In the genomic region with DNA sequence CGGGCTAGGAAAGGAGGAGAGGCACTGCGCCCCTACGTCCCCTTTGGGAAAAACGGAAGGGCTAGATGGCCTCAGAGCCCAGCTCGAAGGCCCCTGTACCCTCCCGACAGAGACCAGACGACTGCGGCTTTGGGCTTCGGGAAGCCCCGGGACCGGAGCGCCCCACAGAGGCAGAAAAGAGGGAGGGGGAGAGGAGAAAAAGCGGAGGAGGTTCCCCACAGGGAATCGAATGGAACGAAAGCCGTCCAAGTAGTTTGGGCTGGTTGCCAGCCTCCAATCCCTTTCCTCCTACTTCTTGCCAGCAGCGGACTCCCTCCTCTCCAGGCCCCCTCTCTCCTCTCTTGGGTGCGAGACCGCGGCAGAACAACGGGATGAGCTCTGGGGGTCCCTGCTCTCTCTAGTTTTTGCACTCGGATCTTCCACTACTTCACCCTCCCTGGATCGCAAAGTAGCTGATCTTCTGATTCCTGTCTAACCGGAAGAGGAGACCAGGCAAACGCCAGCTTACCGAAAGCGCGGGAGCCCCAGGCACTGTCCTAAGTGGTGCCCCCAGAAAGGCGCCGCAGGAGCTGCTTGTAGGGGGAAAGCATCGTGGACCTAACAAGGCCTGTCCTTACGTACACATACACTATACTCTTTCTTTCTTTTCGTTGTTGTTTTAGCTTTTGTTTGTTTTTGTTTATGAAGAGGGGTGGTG, we compare ENCODE assay signal across 10 mouse cellular contexts. TPM values are rescaled to one million over a fixed set of nuclear protein-coding genes. Genes with fewer than 3 reads are reported as not detected.
DNase-seq lines count a peak whose midpoint lies in the region; ATAC-seq lines count a peak whose summit lies in the region.
"Had no signal": no experiment of that assay in that cellular context is flagged by ENCODE, and none has a peak within 500 bp of the region (broad histone marks: within the 10 kb centered on the region; RNA-seq: fewer than 3 reads in every experiment).

No protein-coding gene starts in this region.

- peaks cover 93% of the 10 kb centered on the region for H3K27me3 ChIP-seq in intestine, embryonic 14.5 days (replicated peaks; ENCODE audit: control insufficient read depth, insufficient read depth, low read length)
- H3K27me3 ChIP-seq in intestine, embryonic 16.5 days (replicated peaks; ENCODE audit: control insufficient read depth, insufficient read depth, low read length): peaks cover 54% of the 10 kb centered on the region
- H3K27me3 ChIP-seq in forebrain, embryonic 15.5 days: peaks cover 9% of the 10 kb centered on the region
- H3K27me3 ChIP-seq in midbrain, embryonic 15.5 days (replicated peaks): peaks cover 6% of the 10 kb centered on the region; the same call in 1 of the 2 replicates

- WGBS in intestine, embryonic 14.5 days: 14% methylated on average over 31 of the region's 33 CpGs
- WGBS in intestine, embryonic 16.5 days: 15% methylated on average over 33 of the region's 33 CpGs
- WGBS in forebrain, embryonic 15.5 days: 24% methylated on average over 32 of the region's 33 CpGs
- whole genome bisulfite sequencing in midbrain, embryonic 15.5 days: 28% methylated on average over 32 of the region's 33 CpGs

- no peaks in the 10 kb centered on the region for H3K9me3 ChIP-seq in intestine, embryonic 14.5 days (ENCODE audit: control insufficient read depth, low read length)
- no peaks in the 10 kb centered on the region for H3K9me3 ChIP-seq in intestine, embryonic 16.5 days (ENCODE audit: control insufficient read depth, low read length)
- H3K9me3 ChIP-seq in forebrain, embryonic 15.5 days: no peaks in the 10 kb centered on the region
- H3K9me3 ChIP-seq in midbrain, embryonic 15.5 days: no peaks in the 10 kb centered on the region

- peak; percentile 55 for DNase-seq in intestine, embryonic 14.5 days (ENCODE audit: low spot score)
- DNase-seq in embryo, embryonic 9.5 days (ENCODE audit: extremely low spot score): peak; percentile 27
- DNase-seq in urinary bladder, postnatal 4 days (ENCODE audit: low spot score in 2 of 2): no peak
- DNase-seq in right cerebral cortex, postnatal 10 days (ENCODE audit: low spot score in 2 of 2): no peak
- no peak for DNase-seq in left cerebral cortex, postnatal 25 days (ENCODE audit: low spot score in 2 of 2)

- H3K36me3 ChIP-seq in intestine, embryonic 14.5 days (ENCODE audit: control insufficient read depth, insufficient read depth, low read length): no peaks in the 10 kb centered on the region
- H3K36me3 ChIP-seq in intestine, embryonic 16.5 days (ENCODE audit: control insufficient read depth, insufficient read depth, low read length): no peaks in the 10 kb centered on the region
- no peaks in the 10 kb centered on the region for H3K36me3 ChIP-seq in forebrain, embryonic 15.5 days
- no peaks in the 10 kb centered on the region for H3K36me3 ChIP-seq in midbrain, embryonic 15.5 days (replicated peaks)

- peak overlapping the region; percentile 15 for H3K4me2 ChIP-seq in intestine, embryonic 14.5 days (ENCODE audit: low read length)
- no peak overlapping the region for H3K4me2 ChIP-seq in intestine, embryonic 16.5 days (ENCODE audit: low read depth, low read length)
- peak overlapping the region; percentile 41 for H3K4me2 ChIP-seq in forebrain, embryonic 15.5 days (replicated peaks)
- peak overlapping the region; percentile 43 for H3K4me2 ChIP-seq in midbrain, embryonic 15.5 days

- H3K27ac ChIP-seq in intestine, embryonic 14.5 days (ENCODE audit: low read depth): no peak overlapping the region
- H3K27ac ChIP-seq in intestine, embryonic 16.5 days (ENCODE audit: low read length): no peak overlapping the region
- peak overlapping the region; percentile 62 for H3K27ac ChIP-seq in forebrain, embryonic 15.5 days (replicated peaks)
- peak overlapping the region; percentile 74 for H3K27ac ChIP-seq in midbrain, embryonic 15.5 days
- H3K27ac ChIP-seq: macrophage had no signal

- H3K9ac ChIP-seq in intestine, embryonic 14.5 days (ENCODE audit: low read length): no peak overlapping the region
- H3K9ac ChIP-seq in intestine, embryonic 16.5 days (ENCODE audit: low read depth, low read length): no peak overlapping the region
- H3K9ac ChIP-seq in forebrain, embryonic 15.5 days (replicated peaks): 0 out of 2 replicates have a peak overlapping the region, but pooled peaks have one; percentile 13
- H3K9ac ChIP-seq in midbrain, embryonic 15.5 days: no peak overlapping the region

- H3K4me1 ChIP-seq in intestine, embryonic 14.5 days (replicated peaks; ENCODE audit: control insufficient read depth, insufficient read depth, low read length): no peaks in the 10 kb centered on the region
- no peaks in the 10 kb centered on the region for H3K4me1 ChIP-seq in intestine, embryonic 16.5 days (ENCODE audit: control insufficient read depth, insufficient read depth, low read length)
- H3K4me1 ChIP-seq in forebrain, embryonic 15.5 days: peaks cover 3% of the 10 kb centered on the region; the same call in 1 of the 2 replicates
- no peaks in the 10 kb centered on the region for H3K4me1 ChIP-seq in midbrain, embryonic 15.5 days

- ATAC-seq in intestine, embryonic 14.5 days (replicated peaks; ENCODE audit: low FRiP score, low TSS enrichment, low read depth): no peak
- ATAC-seq in intestine, embryonic 16.5 days: no peak
- ATAC-seq in forebrain, embryonic 15.5 days (replicated peaks): peak; percentile 82
- ATAC-seq in midbrain, embryonic 15.5 days (replicated peaks): peak; percentile 83

- intact Hi-C loops in left cerebral cortex, postnatal 25 days (cut with DNase I): loop anchor here (5.0 kb wide), 1 partner anchor 97 kb away; no protein-coding TSS in a partner anchor

- H3K4me3 ChIP-seq in intestine, embryonic 14.5 days (ENCODE audit: low read depth, low read length): no peak overlapping the region
- H3K4me3 ChIP-seq in intestine, embryonic 16.5 days (ENCODE audit: low read length): no peak overlapping the region
- H3K4me3 ChIP-seq in forebrain, embryonic 15.5 days: peak overlapping the region; percentile 26
- peak overlapping the region; percentile 27 for H3K4me3 ChIP-seq in midbrain, embryonic 15.5 days

RNA-seq across cellular contexts. Expression of a gene that starts 3.1 kb away (rescaled TPM):
- not detected in 2 replicates for polyA plus RNA-seq in intestine, embryonic 14.5 days (2014; fragmentation: Nextera tagmentation; extraction: Ambion mirVana)
- polyA plus RNA-seq in intestine, embryonic 16.5 days (2015; fragmentation: Nextera tagmentation; extraction: Ambion mirVana): not detected in 2 replicates
- polyA plus RNA-seq in forebrain, embryonic 15.5 days (2015; fragmentation: Nextera tagmentation; extraction: Ambion mirVana): 13.7 and 14.4 TPM in 2 replicates
- polyA plus RNA-seq in midbrain, embryonic 15.5 days (2015; fragmentation: Nextera tagmentation; extraction: Ambion mirVana): 18.0 and 18.3 TPM in 2 replicates
- 1 to 10 TPM; 2.6 to 3.6 TPM for total RNA-seq in left cerebral cortex, postnatal 25 days (2021)
- total RNA-seq: hematopoietic stem cell, adult 5-6 weeks had no signal
- polyA plus RNA-seq: macrophage had no signal

Comparison
In these comparisons a context has a peak if more than half of its experiments do, and no peak if none do; other contexts are left out.
1. ATAC-seq: peak in forebrain, embryonic 15.5 days (single experiment) and midbrain, embryonic 15.5 days (single experiment); none in intestine, embryonic 14.5 days (single experiment) and intestine, embryonic 16.5 days (single experiment).
2. DNase-seq: peak in intestine, embryonic 14.5 days (single experiment) and embryo, embryonic 9.5 days (single experiment); none in urinary bladder, postnatal 4 days (0 of 2), right cerebral cortex, postnatal 10 days (0 of 2) and left cerebral cortex, postnatal 25 days (0 of 2).
3. H3K27ac ChIP-seq: peak in forebrain, embryonic 15.5 days (single experiment) and midbrain, embryonic 15.5 days (single experiment); none in intestine, embryonic 14.5 days (single experiment) and intestine, embryonic 16.5 days (single experiment).
4. H3K4me3 ChIP-seq: peak in forebrain, embryonic 15.5 days (single experiment) and midbrain, embryonic 15.5 days (single experiment); none in intestine, embryonic 14.5 days (single experiment) and intestine, embryonic 16.5 days (single experiment).
5. RNA of a gene that starts 3.1 kb away (polyA plus RNA-seq): 18.0 to 18.3 TPM in midbrain, embryonic 15.5 days and 13.7 to 14.4 TPM in forebrain, embryonic 15.5 days; not detected in intestine, embryonic 14.5 days and not detected in intestine, embryonic 16.5 days; every median in the first group is over 10 times any median in the second.